Mouse (Mus musculus) cerebellum, adult 2 months (tissue): Measurements from ENCODE around the gene Urb1.

Experiments
- CTCF ChIP-seq: fragments of 200-500 bp; IDR thresholded peaks from 2 replicates; pipeline ENCODE4 v1.5.1; 2011; ENCODE audit warnings: low read depth, mild to moderate bottlenecking, control low read depth, low read length, moderate library complexity, borderline replicate concordance; ENCODE audit not compliant: insufficient read depth
- POLR2A ChIP-seq: fragments of 200-500 bp; IDR thresholded peaks from 2 replicates; pipeline ENCODE4 v1.6.1; 2011; ENCODE audit warnings: low read length, control low read depth, borderline replicate concordance; ENCODE audit not compliant: insufficient read depth

GRCm38 (mm10) chr16:90801251-90801650 is 9.0 kb downstream of the Urb1 start:
- TF ChIP-seq CTCF: no peak
- no peak for TF ChIP-seq POLR2A
